Mouse (Mus musculus): ENCODE data around the gene Defb36. TPM values are rescaled to one million over a fixed set of nuclear protein-coding genes. Genes with fewer than 3 reads are reported as not detected.

The Defb36 gene
- polyA plus RNA-seq, 1 experiment from 2014 or later = not detected

GRCm38 (mm10) chr2:152615563-152615962 lies 11.4 kb downstream of the Defb36 start:
- H3K4me1 ChIP-seq (replicated peaks; ENCODE audit: control insufficient read depth, insufficient read depth, low read length) = no peaks in the 10 kb centered on the region
- H3K27me3 ChIP-seq (ENCODE audit: control insufficient read depth, insufficient read depth, low read length) = no peaks in the 10 kb centered on the region
- no peak overlapping the region for H3K9ac ChIP-seq
- no peaks in the 10 kb centered on the region for H3K36me3 ChIP-seq (replicated peaks; ENCODE audit: control insufficient read depth, insufficient read depth)
- peak; percentile 40; the same call in 1 of the 2 replicates for ATAC-seq (ENCODE audit: low FRiP score)
- no peak overlapping the region for H3K4me2 ChIP-seq (replicated peaks)
- WGBS = 10% methylated on average over 7 of the region's 7 CpGs
- DNase-seq (ENCODE audit: low spot score) = peak; percentile 93
- no peak overlapping the region for H3K27ac ChIP-seq
- H3K9me3 ChIP-seq (ENCODE audit: control insufficient read depth, low read length) = no peaks in the 10 kb centered on the region
- H3K4me3 ChIP-seq (replicated peaks; ENCODE audit: low read length) = no peak overlapping the region

GRCm38 (mm10) chr2:152616470-152616869 lies 12.3 kb downstream of the Defb36 start:
- H3K9ac ChIP-seq = no peak overlapping the region
- no peak overlapping the region for H3K27ac ChIP-seq
- 81% methylated on average over 6 of the region's 6 CpGs for whole genome bisulfite sequencing
- H3K27me3 ChIP-seq (ENCODE audit: control insufficient read depth, insufficient read depth, low read length) = no peaks in the 10 kb centered on the region
- H3K4me3 ChIP-seq (replicated peaks; ENCODE audit: low read length) = no peak overlapping the region
- no peaks in the 10 kb centered on the region for H3K4me1 ChIP-seq (replicated peaks; ENCODE audit: control insufficient read depth, insufficient read depth, low read length)
- no peaks in the 10 kb centered on the region for H3K9me3 ChIP-seq (ENCODE audit: control insufficient read depth, low read length)
- no peaks in the 10 kb centered on the region for H3K36me3 ChIP-seq (replicated peaks; ENCODE audit: control insufficient read depth, insufficient read depth)
- no peak overlapping the region for H3K4me2 ChIP-seq (replicated peaks)
- ATAC-seq (ENCODE audit: low FRiP score) (no peak), DNase-seq (ENCODE audit: low spot score) (no peak)

DNA sequence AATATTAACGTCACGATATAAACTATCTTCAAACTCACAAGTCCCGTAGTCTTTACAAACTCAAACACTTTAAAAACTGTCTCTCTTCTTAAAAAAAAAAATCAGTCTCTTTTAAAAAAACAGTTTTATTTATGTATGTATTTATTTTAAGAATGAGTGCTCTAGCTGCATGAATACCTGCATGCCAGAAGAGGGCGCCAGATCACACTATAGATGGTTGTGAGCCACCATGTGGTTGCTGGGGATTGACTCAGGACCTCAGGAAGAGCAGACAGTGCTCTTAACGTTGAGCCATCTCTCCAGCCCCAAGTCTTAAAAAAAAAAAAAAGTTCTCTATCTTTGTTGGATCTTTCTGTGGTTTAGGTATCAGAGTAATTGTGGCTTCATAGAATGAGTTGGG lies 13.2 kb downstream of the Defb36 start:
- H3K27ac ChIP-seq = no peak overlapping the region
- no peak overlapping the region for H3K4me2 ChIP-seq (replicated peaks)
- ATAC-seq (ENCODE audit: low FRiP score) = no peak
- no peak overlapping the region for H3K4me3 ChIP-seq (replicated peaks; ENCODE audit: low read length)
- H3K27me3 ChIP-seq (ENCODE audit: control insufficient read depth, insufficient read depth, low read length) = no peaks in the 10 kb centered on the region
- 58% methylated on average over 5 of the region's 5 CpGs for WGBS
- no peaks in the 10 kb centered on the region for H3K4me1 ChIP-seq (replicated peaks; ENCODE audit: control insufficient read depth, insufficient read depth, low read length)
- DNase-seq (ENCODE audit: low spot score) = no peak
- no peaks in the 10 kb centered on the region for H3K9me3 ChIP-seq (ENCODE audit: control insufficient read depth, low read length)
- H3K36me3 ChIP-seq (replicated peaks; ENCODE audit: control insufficient read depth, insufficient read depth) = no peaks in the 10 kb centered on the region
- H3K9ac ChIP-seq = no peak overlapping the region

DNA sequence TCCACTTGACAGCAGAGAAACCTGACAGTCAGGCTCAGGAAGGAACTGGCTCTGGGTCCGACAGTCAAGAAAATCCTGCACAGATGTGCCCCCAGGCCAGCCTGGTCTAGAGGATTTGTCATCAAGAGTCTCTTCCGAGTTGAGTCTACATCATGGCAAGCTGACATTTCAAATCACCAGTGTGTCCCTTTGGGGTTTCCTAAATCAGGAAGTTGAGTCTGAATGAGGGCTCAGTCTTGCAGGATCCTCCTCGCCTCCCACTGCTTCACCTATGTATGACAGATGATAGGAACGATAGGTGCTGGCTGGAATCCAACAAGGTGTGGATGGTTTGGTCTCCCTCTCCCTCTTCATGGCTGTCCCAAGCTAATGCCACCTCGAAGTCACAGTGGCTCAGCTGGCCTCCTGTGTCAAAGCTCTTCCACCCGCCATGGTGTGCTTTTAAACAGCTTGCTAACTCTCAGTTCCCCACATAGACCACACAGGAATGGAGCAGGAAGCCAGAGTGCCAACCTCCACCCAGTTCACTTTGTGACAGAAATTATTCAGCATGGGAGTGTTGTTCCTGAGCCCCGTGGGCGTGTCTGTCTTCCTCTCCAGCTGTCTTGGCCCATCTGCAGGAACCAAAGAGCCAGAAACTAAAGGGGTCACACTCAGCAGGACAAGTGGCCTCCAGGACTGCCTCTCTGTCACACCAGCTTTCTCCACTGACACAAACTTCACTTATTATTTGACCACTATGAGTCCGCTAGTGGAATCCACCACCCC lies 16.4 kb downstream of the Defb36 start:
- no peak for ATAC-seq (ENCODE audit: low FRiP score)
- H3K36me3 ChIP-seq (replicated peaks; ENCODE audit: control insufficient read depth, insufficient read depth) = no peaks in the 10 kb centered on the region

GRCm38 (mm10) chr2:152622151-152622550 lies 18.0 kb downstream of the Defb36 start:
- 90% methylated on average over 13 of the region's 13 CpGs for whole genome bisulfite sequencing
- peaks cover 18% of the 10 kb centered on the region for H3K27me3 ChIP-seq (ENCODE audit: control insufficient read depth, insufficient read depth, low read length)
- no peak overlapping the region for H3K9ac ChIP-seq
- no peaks in the 10 kb centered on the region for H3K9me3 ChIP-seq (ENCODE audit: control insufficient read depth, low read length)
- H3K4me1 ChIP-seq (replicated peaks; ENCODE audit: control insufficient read depth, insufficient read depth, low read length) = peaks cover 3% of the 10 kb centered on the region
- no peak for DNase-seq (ENCODE audit: low spot score)
- H3K4me2 ChIP-seq (replicated peaks) = no peak overlapping the region
- no peak for ATAC-seq (ENCODE audit: low FRiP score)
- H3K4me3 ChIP-seq (replicated peaks; ENCODE audit: low read length) = no peak overlapping the region
- no peak overlapping the region for H3K27ac ChIP-seq
- H3K36me3 ChIP-seq (replicated peaks; ENCODE audit: control insufficient read depth, insufficient read depth) = no peaks in the 10 kb centered on the region

More for the DNA sequence above, 16.4 kb downstream of the Defb36 start:
- no peak for DNase-seq (ENCODE audit: low spot score)
- Histone ChIP-seq H3K4me3 (replicated peaks; ENCODE audit: low read length) (no peak overlapping the region), H3K27ac (no peak overlapping the region), H3K4me1 (replicated peaks; ENCODE audit: control insufficient read depth, insufficient read depth, low read length) (no peaks in the 10 kb centered on the region; the same call in 1 of the 2 replicates), H3K27me3 (ENCODE audit: control insufficient read depth, insufficient read depth, low read length) (peaks cover 5% of the 10 kb centered on the region), H3K4me2 (replicated peaks) (no peak overlapping the region), H3K9ac (no peak overlapping the region), H3K9me3 (ENCODE audit: control insufficient read depth, low read length) (no peaks in the 10 kb centered on the region)
- 79% methylated on average over 9 of the region's 9 CpGs for WGBS

DNA sequence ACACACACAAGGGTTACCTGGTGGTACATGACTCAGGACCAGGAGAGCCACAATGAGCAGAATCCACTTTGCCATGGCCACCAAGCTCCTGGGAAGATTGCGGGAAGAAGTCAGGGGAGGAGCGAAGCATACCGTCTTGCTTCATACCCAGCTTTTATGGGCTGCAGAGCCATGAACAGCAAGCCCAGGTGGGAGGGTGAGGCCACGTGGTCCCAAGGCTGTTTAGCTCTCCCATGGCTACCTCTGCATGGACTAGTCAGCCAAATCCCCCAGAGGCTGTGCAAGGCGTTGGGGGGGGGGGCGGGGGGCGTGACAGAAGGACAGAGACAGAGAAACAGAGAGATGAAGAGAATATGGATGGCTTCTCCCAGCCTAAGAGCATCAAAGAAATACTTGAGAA lies 18.8 kb downstream of the Defb36 start, which contains the start of gene Defb25:
Defb25 (minus strand) TSS at position 101 of the 400 bp plus-strand sequence.
- Histone ChIP-seq H3K36me3 (replicated peaks; ENCODE audit: control insufficient read depth, insufficient read depth) (no peaks in the 10 kb centered on the region), H3K9me3 (ENCODE audit: control insufficient read depth, low read length) (no peaks in the 10 kb centered on the region), H3K4me1 (replicated peaks; ENCODE audit: control insufficient read depth, insufficient read depth, low read length) (peaks cover 4% of the 10 kb centered on the region), H3K27ac (no peak within 1 kb of the TSS), H3K4me3 (replicated peaks; ENCODE audit: low read length) (no peak within 1 kb of the TSS), H3K9ac (no peak within 1 kb of the TSS), H3K4me2 (replicated peaks) (no peak within 1 kb of the TSS), H3K27me3 (ENCODE audit: control insufficient read depth, insufficient read depth, low read length) (peaks cover 25% of the 10 kb centered on the region)
- ATAC-seq (ENCODE audit: low FRiP score) = no peak
- 85% methylated on average over 7 of the region's 7 CpGs for WGBS
- DNase-seq (ENCODE audit: low spot score) = no peak

DNA sequence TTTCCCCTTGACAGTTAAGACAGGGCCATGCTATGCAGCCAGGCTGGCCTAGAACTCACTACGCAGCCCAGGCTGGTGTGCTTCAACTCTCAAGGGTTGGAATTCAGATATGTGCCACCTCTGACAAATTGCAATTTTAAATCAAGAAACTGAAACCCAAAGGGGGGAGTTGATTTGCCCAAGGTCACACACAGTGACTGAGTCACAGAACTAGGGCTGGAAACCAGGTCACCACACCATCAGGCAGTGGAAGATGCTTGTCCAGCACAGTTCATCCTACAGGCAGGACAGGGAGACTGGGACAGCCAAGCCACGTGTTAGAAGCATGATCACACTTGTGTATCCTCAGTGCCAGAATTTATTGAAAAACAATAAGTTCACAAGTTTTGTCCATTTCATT lies 20.4 kb downstream of the Defb36 start:
- H3K4me1 ChIP-seq (replicated peaks; ENCODE audit: control insufficient read depth, insufficient read depth, low read length) = peaks cover 4% of the 10 kb centered on the region
- no peaks in the 10 kb centered on the region for H3K36me3 ChIP-seq (replicated peaks; ENCODE audit: control insufficient read depth, insufficient read depth)
- H3K4me2 ChIP-seq (replicated peaks) = no peak overlapping the region
- ATAC-seq (ENCODE audit: low FRiP score) = no peak
- DNase-seq (ENCODE audit: low spot score) = no peak
- H3K27me3 ChIP-seq (ENCODE audit: control insufficient read depth, insufficient read depth, low read length) = peaks cover 34% of the 10 kb centered on the region
- 83% methylated on average over 2 of the region's 2 CpGs for WGBS
- no peak overlapping the region for H3K4me3 ChIP-seq (replicated peaks; ENCODE audit: low read length)
- H3K9ac ChIP-seq = no peak overlapping the region
- no peaks in the 10 kb centered on the region for H3K9me3 ChIP-seq (ENCODE audit: control insufficient read depth, low read length)
- H3K27ac ChIP-seq = no peak overlapping the region

DNA sequence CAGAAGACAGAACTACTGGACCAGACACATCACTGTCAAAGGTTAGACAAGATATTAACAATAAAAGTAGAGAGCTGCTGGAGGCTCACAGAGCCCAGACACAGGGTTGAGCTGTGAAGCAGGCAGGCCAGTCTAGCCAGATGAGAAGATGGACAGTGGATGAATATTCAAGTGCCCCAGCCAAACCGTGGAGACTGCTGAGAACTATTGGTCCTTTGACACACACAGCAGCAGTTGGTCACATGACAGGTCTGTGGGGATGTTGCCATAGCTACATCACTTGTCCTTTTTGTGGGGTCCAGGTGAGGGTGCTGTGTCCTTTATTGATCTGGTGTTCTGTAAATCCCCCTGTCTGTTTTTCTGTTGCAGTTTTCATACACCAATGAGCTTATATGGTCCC lies 21.1 kb downstream of the Defb36 start:
- DNase-seq (ENCODE audit: low spot score) (no peak), ATAC-seq (ENCODE audit: low FRiP score) (no peak)
- 0% methylated on average over 1 of the region's 1 CpGs for whole genome bisulfite sequencing
- Histone ChIP-seq H3K4me2 (replicated peaks) (no peak overlapping the region), H3K4me1 (replicated peaks; ENCODE audit: control insufficient read depth, insufficient read depth, low read length) (peaks cover 4% of the 10 kb centered on the region), H3K27me3 (ENCODE audit: control insufficient read depth, insufficient read depth, low read length) (peaks cover 34% of the 10 kb centered on the region), H3K4me3 (replicated peaks; ENCODE audit: low read length) (no peak overlapping the region), H3K27ac (no peak overlapping the region), H3K9me3 (ENCODE audit: control insufficient read depth, low read length) (no peaks in the 10 kb centered on the region), H3K9ac (no peak overlapping the region), H3K36me3 (replicated peaks; ENCODE audit: control insufficient read depth, insufficient read depth) (no peaks in the 10 kb centered on the region)

DNA sequence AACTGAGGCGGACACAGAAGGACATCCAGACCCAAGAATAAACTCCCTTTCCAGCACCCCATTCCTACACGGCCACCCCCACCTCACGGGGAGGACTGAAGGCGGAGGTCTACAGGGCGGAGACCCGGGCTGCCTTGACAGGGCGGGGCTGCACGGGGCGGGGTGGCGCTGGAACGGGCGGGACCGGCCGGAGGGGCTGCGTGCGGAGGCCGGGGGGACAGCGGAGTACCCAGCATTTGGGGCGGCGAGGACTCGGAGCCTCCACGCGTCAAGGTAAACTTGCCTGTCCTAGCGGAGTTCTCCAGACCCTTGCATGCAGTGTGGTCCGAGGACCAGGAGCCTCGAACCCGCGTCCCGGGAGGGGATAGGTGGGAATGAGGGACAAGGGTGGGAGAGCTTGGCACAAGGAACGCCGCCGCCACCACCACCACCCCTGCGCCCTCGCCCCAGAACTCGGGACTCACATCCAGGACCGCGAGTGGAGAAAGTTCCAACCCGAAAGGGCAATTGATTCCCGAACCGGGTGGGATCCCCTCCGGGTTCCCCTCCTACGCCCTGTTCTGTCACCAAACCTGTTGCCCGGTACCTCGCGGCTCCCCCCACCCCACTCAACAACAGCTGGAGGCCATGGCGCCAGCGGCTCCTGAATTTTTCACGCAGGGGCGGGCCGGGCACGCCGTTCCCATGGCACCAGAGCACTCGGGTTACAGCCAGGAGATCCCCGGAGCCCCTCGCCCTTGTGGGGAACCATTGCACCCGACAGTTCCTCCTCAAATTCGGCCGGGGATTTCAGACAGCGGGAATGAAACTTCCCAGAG lies 22.9 kb downstream of the Defb36 start, which contains the start of gene Rem1:
Rem1 (plus strand) TSS at position 178 of the 818 bp plus-strand sequence.
- DNase-seq (ENCODE audit: low spot score) (no peak), ATAC-seq (ENCODE audit: low FRiP score) (no peak)
- H3K27me3 ChIP-seq (ENCODE audit: control insufficient read depth, insufficient read depth, low read length) = peaks cover 34% of the 10 kb centered on the region
- H3K36me3 ChIP-seq (replicated peaks; ENCODE audit: control insufficient read depth, insufficient read depth) = no peaks in the 10 kb centered on the region
- peak within 1 kb of the TSS; percentile 16 for H3K4me3 ChIP-seq (replicated peaks; ENCODE audit: low read length)
- H3K9me3 ChIP-seq (ENCODE audit: control insufficient read depth, low read length) = no peaks in the 10 kb centered on the region
- H3K9ac ChIP-seq = no peak within 1 kb of the TSS
- peak within 1 kb of the TSS; percentile 51 for H3K4me2 ChIP-seq (replicated peaks)
- H3K4me1 ChIP-seq (replicated peaks; ENCODE audit: control insufficient read depth, insufficient read depth, low read length) = peaks cover 4% of the 10 kb centered on the region
- no peak within 1 kb of the TSS for H3K27ac ChIP-seq
- 2% methylated on average over 57 of the region's 59 CpGs for WGBS
